Mouse (Mus musculus): ENCODE results near the gene Chrd. TPM values are rescaled to one million over a fixed set of nuclear protein-coding genes. Genes with fewer than 3 reads are reported as not detected.

Chrd gene
- polyA plus RNA-seq (2017; shearing (Covaris generic)), result not detected

GRCm38 (mm10) chr16:20732925-20733730, at the start of gene Chrd:
Gene Chrd (plus strand): TSS chr16:20733127.
- ATAC-seq, result no peak

- ATAC-seq, result no peak
Observed at GRCm38 (mm10) chr16:20690774-20691173, 42.2 kb upstream of the Chrd start.

GRCm38 (mm10) chr16:20691617-20692016, 41.3 kb upstream of the Chrd start:
- ATAC-seq, result no peak

- no peak for ATAC-seq
Observed at GRCm38 (mm10) chr16:20692241-20692965, 40.5 kb upstream of the Chrd start.

- ATAC-seq, result peak; percentile 76
Observed at GRCm38 (mm10) chr16:20693111-20693701, 39.7 kb upstream of the Chrd start, which contains the start of gene Fam131a. Gene Fam131a (plus strand): TSS chr16:20693241.

- ATAC-seq, result no peak
Observed at GRCm38 (mm10) chr16:20694781-20695180, 38.1 kb upstream of the Chrd start.

GRCm38 (mm10) chr16:20695622-20696323, 37.2 kb upstream of the Chrd start:
- peak; percentile 40 for ATAC-seq

- no peak for ATAC-seq
Observed at GRCm38 (mm10) chr16:20699266-20699665, 33.7 kb upstream of the Chrd start.

- ATAC-seq, result no peak
Observed at GRCm38 (mm10) chr16:20700036-20700435, 32.9 kb upstream of the Chrd start.

- no peak for ATAC-seq
Observed at GRCm38 (mm10) chr16:20701316-20701715, 31.6 kb upstream of the Chrd start.

GRCm38 (mm10) chr16:20701729-20702521, 31.0 kb upstream of the Chrd start:
- ATAC-seq, result no peak

- ATAC-seq, result peak; percentile 54
Observed at GRCm38 (mm10) chr16:20702522-20702893, 30.4 kb upstream of the Chrd start.

GRCm38 (mm10) chr16:20703071-20703470, 29.9 kb upstream of the Chrd start:
- no peak for ATAC-seq

GRCm38 (mm10) chr16:20703699-20704400, 29.1 kb upstream of the Chrd start:
- no peak for ATAC-seq

- ATAC-seq, result no peak
Observed at GRCm38 (mm10) chr16:20705786-20706185, 27.1 kb upstream of the Chrd start.

GRCm38 (mm10) chr16:20706407-20707055, 26.4 kb upstream of the Chrd start:
- no peak for ATAC-seq

GRCm38 (mm10) chr16:20708220-20708938, 24.5 kb upstream of the Chrd start:
- ATAC-seq, result no peak

GRCm38 (mm10) chr16:20708939-20709734, 23.8 kb upstream of the Chrd start:
- ATAC-seq, result no peak

GRCm38 (mm10) chr16:20710370-20710769, 22.6 kb upstream of the Chrd start:
- no peak for ATAC-seq

Data from CD4-positive, CD25-positive, alpha-beta regulatory T cell, adult 4 months (primary cell).